Mouse (Mus musculus): ENCODE measurements at regions not wholly inside any gene's neighbourhood (a gene's known extent, or its start where the extent isn't known, plus 50 kb on each side); places are given as distances from the start of the nearest gene placed in this dataset.
"Not testable (repeated sequence)": the region's sequence is repeated elsewhere in the genome, so short reads cannot be mapped to it uniquely, and the experiment has no call there.

DNA sequence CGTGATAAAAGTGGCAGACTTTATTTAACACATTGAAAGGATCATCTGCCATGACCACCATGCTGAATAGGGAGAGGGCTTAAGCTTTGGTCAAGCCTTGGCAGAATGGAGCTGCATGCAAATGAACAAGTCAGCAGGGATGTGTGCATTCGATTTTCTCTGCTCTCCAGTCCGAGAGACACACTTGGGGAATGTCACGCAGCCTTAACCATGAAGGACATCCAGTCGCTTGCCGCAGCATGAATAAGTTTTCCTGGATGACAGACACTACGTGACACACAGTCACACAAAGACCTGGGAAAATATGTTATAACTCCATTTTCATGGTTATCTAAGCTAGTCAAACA, 233.8 kb downstream of the Diras2 start:
- Histone ChIP-seq H3K4me3 (ENCODE audit: control insufficient read depth in 1 of 2, insufficient read depth in 1 of 2, low read depth in 2 of 2, low read length in 2 of 2) (no peak overlapping the region), H3K9me3 (replicated peaks; ENCODE audit: insufficient read depth, low read length) (no peaks in the 10 kb centered on the region), H3K36me3 (ENCODE audit: control insufficient read depth in 1 of 2, insufficient read depth in 2 of 2, low read length in 2 of 2) (no peaks in the 10 kb centered on the region), H3K79me2 (ENCODE audit: control insufficient read depth, insufficient read depth, low read length, poor library complexity) (no peaks in the 10 kb centered on the region), H3K27me3 (ENCODE audit: control insufficient read depth in 1 of 2, insufficient read depth in 2 of 2, low read length in 2 of 2) (no peaks in the 10 kb centered on the region), H3K4me1 (ENCODE audit: control insufficient read depth in 1 of 2, insufficient read depth in 2 of 2, low read length in 2 of 2) (no peaks in the 10 kb centered on the region), H3K27ac (ENCODE audit: control insufficient read depth, low read depth, low read length) (no peak overlapping the region), H3K9ac (ENCODE audit: control insufficient read depth, low read depth, low read length, poor library complexity, severe bottlenecking) (no peak overlapping the region)
- TF ChIP-seq BHLHE40 (IDR thresholded peaks at IDR 0.05; ENCODE audit: borderline replicate concordance, low read depth, low read length) (no peak), TAL1 (IDR thresholded peaks at IDR 0.05; ENCODE audit: low read length) (no peak), CHD1 (IDR thresholded peaks at IDR 0.05; ENCODE audit: low read depth, low read length) (no peak), KAT2A (conservative IDR thresholded peaks at IDR 0.05; ENCODE audit: low read depth, low read length) (no peak), E2F4 (IDR thresholded peaks at IDR 0.05; ENCODE audit: borderline replicate concordance, low read depth, low read length) (no peak), ZKSCAN1 (IDR thresholded peaks at IDR 0.05; ENCODE audit: low read depth, low read length) (no peak), RAD21 (IDR thresholded peaks at IDR 0.05; ENCODE audit: low read depth, low read length) (no peak), CHD2 (IDR thresholded peaks at IDR 0.05; ENCODE audit: low read length) (no peak), NRF1 (IDR thresholded peaks at IDR 0.05; ENCODE audit: insufficient read depth, low read depth, low read length, poor library complexity, severe bottlenecking) (no peak), RCOR1 (IDR thresholded peaks at IDR 0.05; ENCODE audit: low read depth, low read length) (no peak)
- DNase-seq (ENCODE audit: low read depth, low spot score), result no peak

DNA sequence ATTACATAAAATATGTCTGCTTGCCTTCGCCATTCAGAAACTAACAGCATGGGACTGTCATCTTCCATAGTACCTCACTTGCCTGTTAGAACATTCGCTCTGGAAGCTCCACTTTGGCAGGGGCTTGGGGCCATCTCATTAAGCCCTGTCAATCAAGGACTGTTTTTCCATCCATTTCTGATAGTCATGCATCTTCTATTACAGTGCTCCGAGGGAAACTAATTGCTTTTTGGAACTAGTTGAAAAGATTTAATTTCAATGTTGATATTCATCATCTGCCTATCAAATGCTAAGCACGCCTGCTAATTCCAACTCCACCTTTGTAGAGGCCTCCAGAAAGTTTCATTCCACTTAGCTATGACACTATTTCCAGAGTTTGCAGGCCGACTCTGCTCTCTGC, 232.7 kb downstream of the Diras2 start:
- Histone ChIP-seq H3K27ac (ENCODE audit: control insufficient read depth, low read depth, low read length) (no peak overlapping the region), H3K9ac (ENCODE audit: control insufficient read depth, low read depth, low read length, poor library complexity, severe bottlenecking) (no peak overlapping the region), H3K79me2 (ENCODE audit: control insufficient read depth, insufficient read depth, low read length, poor library complexity) (no peaks in the 10 kb centered on the region), H3K27me3 (ENCODE audit: control insufficient read depth in 1 of 2, insufficient read depth in 2 of 2, low read length in 2 of 2) (no peaks in the 10 kb centered on the region), H3K36me3 (ENCODE audit: control insufficient read depth in 1 of 2, insufficient read depth in 2 of 2, low read length in 2 of 2) (no peaks in the 10 kb centered on the region), H3K4me3 (ENCODE audit: control insufficient read depth in 1 of 2, insufficient read depth in 1 of 2, low read depth in 2 of 2, low read length in 2 of 2) (no peak overlapping the region), H3K4me1 (ENCODE audit: control insufficient read depth in 1 of 2, insufficient read depth in 2 of 2, low read length in 2 of 2) (no peaks in the 10 kb centered on the region), H3K9me3 (replicated peaks; ENCODE audit: insufficient read depth, low read length) (no peaks in the 10 kb centered on the region)
- DNase-seq (ENCODE audit: low read depth, low spot score), result no peak
- TF ChIP-seq MEF2A (IDR thresholded peaks at IDR 0.05; ENCODE audit: extremely low read depth, insufficient replicate concordance, low read depth, low read length, poor library complexity, severe bottlenecking) (no peak), ELF1 (IDR thresholded peaks at IDR 0.05; ENCODE audit: low read depth, low read length) (no peak), POLR2AphosphoS2 (IDR thresholded peaks at IDR 0.05; ENCODE audit: low read length) (no peak), ETS1 (IDR thresholded peaks at IDR 0.05; ENCODE audit: low read depth, low read length) (no peak), RAD21 (IDR thresholded peaks at IDR 0.05; ENCODE audit: low read depth, low read length) (no peak), NRF1 (IDR thresholded peaks at IDR 0.05; ENCODE audit: insufficient read depth, low read depth, low read length, poor library complexity, severe bottlenecking) (no peak), MAX (IDR thresholded peaks at IDR 0.05; ENCODE audit: low read length) (no peak), NELFE (IDR thresholded peaks at IDR 0.05; ENCODE audit: low read depth, low read length) (no peak)

DNA sequence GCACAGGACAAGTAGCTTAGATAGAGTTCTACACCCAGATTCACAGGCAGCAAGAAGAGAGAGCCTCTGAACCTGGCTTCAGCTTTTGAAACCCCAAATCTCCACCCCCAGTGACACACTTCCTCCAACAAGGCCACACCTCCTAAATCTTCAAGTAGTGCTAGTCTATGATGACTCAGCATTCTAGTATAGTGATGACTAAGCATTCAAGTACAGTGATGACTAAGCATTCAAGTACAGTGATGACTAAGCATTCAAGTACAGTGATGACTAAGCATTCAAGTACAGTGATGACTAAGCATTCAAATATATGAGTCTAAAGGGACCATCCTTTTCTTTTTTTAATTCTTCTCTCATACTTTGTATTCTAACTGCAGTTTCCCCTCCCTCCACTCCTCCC, 225.8 kb downstream of the Diras2 start:
- H3K4me3 ChIP-seq (ENCODE audit: control insufficient read depth in 1 of 2, insufficient read depth in 1 of 2, low read depth in 2 of 2, low read length in 2 of 2); H3K36me3 ChIP-seq (ENCODE audit: control insufficient read depth in 1 of 2, insufficient read depth in 2 of 2, low read length in 2 of 2); H3K27me3 ChIP-seq (ENCODE audit: control insufficient read depth in 1 of 2, insufficient read depth in 2 of 2, low read length in 2 of 2); H3K9me3 ChIP-seq (replicated peaks; ENCODE audit: insufficient read depth, low read length); H3K9ac ChIP-seq (ENCODE audit: control insufficient read depth, low read depth, low read length, poor library complexity, severe bottlenecking); H3K27ac ChIP-seq (ENCODE audit: control insufficient read depth, low read depth, low read length); H3K4me1 ChIP-seq (ENCODE audit: control insufficient read depth in 1 of 2, insufficient read depth in 2 of 2, low read length in 2 of 2); H3K79me2 ChIP-seq (ENCODE audit: control insufficient read depth, insufficient read depth, low read length, poor library complexity): not testable (repeated sequence)
- DNase-seq (ENCODE audit: low read depth, low spot score), result peak; percentile 7

Measured in MEL (cell line).